Mouse (Mus musculus): Measurements from ENCODE around the gene Rbfox1.

- TF ChIP-seq FLI1 (IDR thresholded peaks at IDR 0.05; ENCODE audit: low read length) (no peak), GATA1 (IDR thresholded peaks at IDR 0.05; ENCODE audit: borderline replicate concordance, low read length) (no peak)
These were observed 1184.4 kb downstream of the Rbfox1 start for GRCm38 (mm10) chr16:7069599-7069998.

All from megakaryocyte, embryonic 14.5 days (primary cell).